Mouse (Mus musculus): ENCODE measurements around the gene Rplp0. TPM values are rescaled to one million over a fixed set of nuclear protein-coding genes. Genes with fewer than 3 reads are reported as not detected.

Gene Rplp0
- total RNA-seq, 2 experiments from 2014 or later = 400 to 410 TPM

GRCm38 (mm10) chr5:115525416-115525815 is 33.9 kb upstream of the Rplp0 start:
- no peak for DNase-seq (ENCODE audit: extremely low spot score in 1 of 2, low spot score in 2 of 2)
- intact Hi-C loops (cut with DNase I) = no loop called here

- intact Hi-C loops (cut with DNase I) = no loop called here
- DNase-seq (ENCODE audit: extremely low spot score in 1 of 2, low spot score in 2 of 2) = no peak
These were observed 33.3 kb upstream of the Rplp0 start for GRCm38 (mm10) chr5:115525943-115526342.

GRCm38 (mm10) chr5:115526456-115527202 is 32.6 kb upstream of the Rplp0 start:
- intact Hi-C loops (cut with DNase I) = no loop called here
- DNase-seq (ENCODE audit: extremely low spot score in 1 of 2, low spot score in 2 of 2) = no peak

- DNase-seq (ENCODE audit: extremely low spot score in 1 of 2, low spot score in 2 of 2) = no peak
- intact Hi-C loops (cut with DNase I) = no loop called here
These were observed 31.1 kb upstream of the Rplp0 start for GRCm38 (mm10) chr5:115528128-115528527.

DNA sequence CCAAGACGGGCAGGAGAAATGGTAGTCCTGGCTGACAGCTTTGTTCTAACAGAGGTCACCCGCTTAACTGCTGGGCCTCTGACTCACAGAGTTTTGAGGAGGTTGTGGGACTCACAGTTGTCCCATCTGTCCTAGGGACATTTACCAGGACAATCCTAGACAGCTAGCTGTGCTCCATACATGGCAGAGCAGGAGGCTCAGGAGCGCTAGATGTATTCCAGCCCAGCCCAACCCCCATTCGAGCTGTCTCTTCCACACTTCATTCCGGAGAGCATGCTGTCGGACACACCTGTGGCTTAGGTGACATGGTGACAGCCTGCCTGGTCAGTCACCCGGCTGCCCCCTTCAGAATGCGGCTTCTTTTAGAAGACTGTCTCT is 29.9 kb upstream of the Rplp0 start:
- intact Hi-C loops (cut with DNase I) = no loop called here
- no peak for DNase-seq (ENCODE audit: extremely low spot score in 1 of 2, low spot score in 2 of 2)

DNA sequence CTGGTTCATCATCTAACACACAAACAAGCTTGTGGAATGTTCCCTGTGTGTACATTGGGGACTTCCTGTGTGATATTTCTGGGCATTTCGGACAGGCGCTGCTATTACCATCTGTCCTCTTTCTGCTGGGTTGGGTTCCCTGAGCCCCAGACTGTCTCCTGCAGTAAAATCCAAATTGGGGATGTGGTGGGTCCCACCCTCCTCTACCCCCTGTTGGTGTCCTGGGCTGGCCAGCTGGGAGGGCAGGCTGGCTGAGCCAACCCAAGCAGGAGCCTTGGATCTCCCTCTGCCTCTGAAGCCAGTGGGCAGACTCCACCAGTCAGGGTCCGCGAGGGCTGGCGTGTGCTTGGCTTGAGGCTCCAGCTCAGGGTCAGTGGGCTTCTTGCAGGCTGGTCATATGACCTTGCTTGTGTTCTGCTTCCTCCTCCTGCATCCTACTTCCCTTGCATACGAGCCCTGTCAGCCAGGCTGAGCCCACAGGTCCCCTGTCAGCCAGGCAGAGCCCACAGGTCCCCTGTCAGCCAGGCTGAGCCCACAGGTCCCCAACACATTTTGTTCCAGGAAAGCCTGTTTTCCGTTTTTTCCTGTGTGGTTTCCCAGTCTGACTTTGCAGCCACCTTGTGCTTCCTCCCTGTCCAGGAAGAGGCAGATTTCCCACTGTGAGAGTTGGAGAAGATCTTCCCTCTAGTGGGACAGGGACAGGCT is 29.4 kb upstream of the Rplp0 start:
- intact Hi-C loops (cut with DNase I) = no loop called here
- DNase-seq (ENCODE audit: extremely low spot score in 1 of 2, low spot score in 2 of 2) = no peak

DNA sequence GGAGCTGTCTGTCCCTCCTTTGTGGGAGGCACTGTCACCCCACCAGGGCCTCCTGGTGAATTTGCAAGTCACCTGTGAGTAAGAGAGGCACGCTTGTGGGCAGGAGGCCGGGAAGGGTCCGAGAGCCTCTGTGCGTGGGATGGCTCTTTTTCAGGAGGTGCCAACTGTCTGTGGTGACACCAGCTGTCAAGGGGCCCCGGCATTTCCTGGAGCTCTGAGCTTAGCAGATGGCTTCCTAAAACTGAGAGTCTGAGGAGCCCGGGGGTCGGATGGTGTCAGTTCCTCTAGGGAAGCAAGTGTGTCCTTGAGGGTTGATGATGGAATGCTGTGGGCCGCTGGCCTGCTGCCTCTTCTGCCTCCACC is 28.8 kb upstream of the Rplp0 start:
- peak in 1 of 2 experiments; percentile 72 for DNase-seq (ENCODE audit: extremely low spot score in 1 of 2, low spot score in 2 of 2)
- intact Hi-C loops (cut with DNase I) = no loop called here

- intact Hi-C loops (cut with DNase I) = no loop called here
- DNase-seq (ENCODE audit: extremely low spot score in 1 of 2, low spot score in 2 of 2) = peak in 1 of 2 experiments; percentile 76
These were observed 27.5 kb upstream of the Rplp0 start for GRCm38 (mm10) chr5:115531671-115532270.

GRCm38 (mm10) chr5:115534290-115534731 is 25.0 kb upstream of the Rplp0 start:
- peak in 1 of 2 experiments; percentile 50 for DNase-seq (ENCODE audit: extremely low spot score in 1 of 2, low spot score in 2 of 2)
- intact Hi-C loops (cut with DNase I) = no loop called here

- intact Hi-C loops (cut with DNase I) = no loop called here
These were observed 24.4 kb upstream of the Rplp0 start for GRCm38 (mm10) chr5:115534856-115535255.

DNA sequence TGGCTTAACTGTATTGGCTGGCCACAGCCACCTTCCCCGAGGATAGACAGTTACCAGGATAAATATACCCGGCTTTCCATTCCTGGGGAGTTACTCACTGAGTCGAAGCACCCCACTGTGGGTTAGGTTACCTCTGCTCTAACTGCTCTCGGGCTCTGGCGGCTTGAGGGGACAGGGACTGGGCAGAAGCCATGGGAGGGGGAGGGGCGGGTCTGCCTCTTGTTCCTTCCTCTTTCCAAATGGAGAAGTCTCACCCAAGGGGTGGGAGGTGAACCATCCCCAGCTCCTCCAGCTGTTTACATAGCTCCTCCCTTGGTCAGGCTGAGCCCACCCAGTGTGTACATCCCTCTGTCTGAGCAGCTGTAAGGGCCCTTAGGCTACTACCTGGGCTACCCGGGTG is 23.6 kb upstream of the Rplp0 start:
- peak in 1 of 2 experiments; percentile 69 for DNase-seq (ENCODE audit: extremely low spot score in 1 of 2, low spot score in 2 of 2)

More at GRCm38 (mm10) chr5:115534856-115535255, 24.4 kb upstream of the Rplp0 start:
- no peak for DNase-seq (ENCODE audit: extremely low spot score in 1 of 2, low spot score in 2 of 2)

DNA sequence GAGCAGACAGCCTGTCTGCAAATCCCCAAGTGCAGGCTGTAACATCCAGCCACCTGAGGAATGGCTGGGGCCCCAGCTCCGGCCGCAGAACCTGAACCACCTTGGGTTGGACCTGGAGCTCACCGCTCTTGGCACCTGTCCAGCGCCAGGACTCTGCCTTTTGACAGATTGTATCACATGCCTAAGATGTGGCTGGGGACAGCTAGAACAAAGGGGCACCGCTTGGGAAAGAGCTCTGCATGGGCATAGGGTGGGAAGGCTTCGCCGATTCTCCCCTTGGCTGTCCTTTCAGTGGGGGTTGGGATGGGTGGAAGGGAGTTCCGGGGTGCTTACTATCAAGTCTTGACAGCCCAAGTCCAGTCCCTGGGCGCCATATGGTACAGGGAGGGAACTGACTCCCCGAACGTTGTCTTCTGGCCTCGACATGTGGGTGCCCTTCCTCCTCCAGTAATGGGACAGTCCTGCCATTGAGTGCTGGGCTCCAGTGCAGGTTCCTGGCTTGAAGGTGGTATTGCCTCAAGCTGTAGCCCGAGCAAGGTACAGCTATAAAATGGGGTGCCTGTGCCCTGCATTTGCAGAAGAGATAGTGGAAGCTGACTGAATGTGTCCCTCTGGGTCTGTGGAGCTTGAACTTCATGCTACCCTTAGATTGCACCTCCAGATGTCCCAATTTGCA is 21.1 kb upstream of the Rplp0 start:
- no peak for DNase-seq (ENCODE audit: extremely low spot score in 1 of 2, low spot score in 2 of 2)
- intact Hi-C loops (cut with DNase I) = loop anchor here (1.0 kb wide), 1 partner anchor 32 kb away; the partner anchor contains the start of gene Pxn

More for the DNA sequence above, 23.6 kb upstream of the Rplp0 start:
- intact Hi-C loops (cut with DNase I) = no loop called here

GRCm38 (mm10) chr5:115538693-115539043 is 20.6 kb upstream of the Rplp0 start:
- intact Hi-C loops (cut with DNase I) = loop anchor here (1.0 kb wide), 1 partner anchor 32 kb away; the partner anchor contains the start of gene Pxn

DNA sequence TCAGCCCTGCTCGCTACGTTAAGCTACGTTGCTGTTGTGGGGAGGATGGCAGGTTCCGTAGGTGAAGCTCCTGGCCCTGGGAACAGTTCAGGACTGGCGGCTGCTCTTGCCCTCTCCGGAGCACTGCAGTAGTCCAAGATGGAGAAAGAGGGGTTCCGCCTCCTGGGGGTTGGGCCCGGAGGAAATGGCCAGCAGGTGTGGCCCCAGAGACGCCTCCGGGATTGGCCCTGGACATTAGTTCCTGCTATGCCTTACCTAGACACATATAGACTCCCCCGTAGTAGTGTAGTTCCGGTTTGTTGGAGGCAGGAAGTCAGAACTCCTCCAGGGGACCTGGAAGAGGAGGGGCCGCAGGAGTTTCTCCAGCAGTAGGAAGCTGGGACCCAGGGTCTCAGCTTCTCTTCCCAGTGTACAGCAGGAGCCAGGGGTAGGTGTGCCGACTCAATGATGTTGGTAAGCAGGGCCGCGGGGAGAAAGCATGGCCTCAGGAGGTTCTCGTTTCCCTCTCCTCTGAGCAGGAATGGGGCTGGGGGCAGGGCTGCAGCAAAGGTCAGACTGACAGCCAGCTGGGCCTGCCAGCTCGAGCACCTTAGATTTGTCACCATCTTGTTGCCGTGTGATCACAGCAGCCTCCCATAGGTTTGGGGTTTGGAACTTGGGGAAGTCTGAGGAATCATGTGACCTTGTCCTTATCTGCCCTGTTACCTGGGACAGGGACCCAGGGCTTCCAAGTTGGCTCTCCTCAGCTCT is 16.5 kb upstream of the Rplp0 start:
- DNase-seq (ENCODE audit: extremely low spot score in 1 of 2, low spot score in 2 of 2) = peak in 1 of 2 experiments; percentile 59
- intact Hi-C loops (cut with DNase I) = no loop called here

More at GRCm38 (mm10) chr5:115538693-115539043, 20.6 kb upstream of the Rplp0 start:
- peak; percentile 87 to 92 for DNase-seq (ENCODE audit: extremely low spot score in 1 of 2, low spot score in 2 of 2)

GRCm38 (mm10) chr5:115543509-115544253 is 15.6 kb upstream of the Rplp0 start:
- intact Hi-C loops (cut with DNase I) = no loop called here
- DNase-seq (ENCODE audit: extremely low spot score in 1 of 2, low spot score in 2 of 2) = peak; percentile 38 to 82

GRCm38 (mm10) chr5:115544655-115545185 is 14.5 kb upstream of the Rplp0 start:
- no peak for DNase-seq (ENCODE audit: extremely low spot score in 1 of 2, low spot score in 2 of 2)
- intact Hi-C loops (cut with DNase I) = no loop called here

GRCm38 (mm10) chr5:115545636-115546035 is 13.6 kb upstream of the Rplp0 start:
- no peak for DNase-seq (ENCODE audit: extremely low spot score in 1 of 2, low spot score in 2 of 2)
- intact Hi-C loops (cut with DNase I) = no loop called here

GRCm38 (mm10) chr5:115546536-115546935 is 12.7 kb upstream of the Rplp0 start:
- intact Hi-C loops (cut with DNase I) = no loop called here
- no peak for DNase-seq (ENCODE audit: extremely low spot score in 1 of 2, low spot score in 2 of 2)

All from left cerebral cortex, postnatal 10 days (tissue).